Mouse (Mus musculus): ENCODE data around the gene Atxn3. TPM values are rescaled to one million over a fixed set of nuclear protein-coding genes. Genes with fewer than 3 reads are reported as not detected.

Atxn3 gene
- polyA plus RNA-seq, 1 experiment from 2014 or later: 23.5 TPM

DNA sequence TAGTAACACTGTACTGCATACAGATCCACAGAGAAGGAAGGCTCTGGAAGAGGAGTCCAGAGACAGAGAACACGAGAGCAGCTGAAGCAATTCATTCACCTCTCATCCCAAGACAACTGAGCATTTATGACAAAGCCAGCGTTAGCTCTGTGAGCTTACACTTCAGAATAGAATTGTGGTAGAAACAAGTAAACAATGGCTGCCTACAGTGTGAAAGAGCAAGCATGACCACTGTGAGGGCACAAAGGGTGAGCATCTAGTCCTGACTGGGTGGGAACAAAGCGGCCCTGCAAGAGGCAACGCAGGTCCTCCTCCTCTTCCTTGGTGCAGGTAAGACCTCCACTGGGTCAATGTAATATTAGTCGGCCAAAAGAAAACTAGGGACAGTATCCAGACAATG is 67.0 kb downstream of the Atxn3 start:
- Histone ChIP-seq H3K4me1 (replicated peaks; ENCODE audit: control insufficient read depth, insufficient read depth, low read length) (no peaks in the 10 kb centered on the region), H3K4me3 (ENCODE audit: low read depth, low read length) (no peak overlapping the region)
- ATAC-seq (ENCODE audit: low FRiP score): no peak

DNA sequence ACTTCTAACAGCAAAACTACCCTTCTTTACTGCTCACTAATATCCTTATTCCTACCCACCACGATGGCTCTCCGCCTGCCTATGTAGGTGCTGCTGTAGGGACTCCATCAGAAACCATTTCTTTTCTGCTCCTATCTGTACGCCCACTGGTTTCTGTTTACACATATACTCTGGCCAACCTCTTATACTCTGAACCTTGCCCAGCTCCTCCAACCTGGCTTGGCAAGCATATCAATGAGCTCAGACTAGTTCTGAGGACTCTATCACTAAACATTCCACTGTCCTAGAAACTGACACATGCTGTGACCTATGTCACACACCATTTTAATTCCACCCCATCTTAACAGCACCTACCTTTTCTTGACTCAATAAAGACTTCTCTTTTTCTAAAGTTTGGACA is 68.7 kb downstream of the Atxn3 start:
- WGBS: 97% methylated on average over 3 of the region's 3 CpGs
- no peaks in the 10 kb centered on the region for H3K36me3 ChIP-seq (ENCODE audit: control insufficient read depth, insufficient read depth, low read length)

More for the DNA sequence above, 67.0 kb downstream of the Atxn3 start:
- no peaks in the 10 kb centered on the region for H3K27me3 ChIP-seq (ENCODE audit: control insufficient read depth, insufficient read depth, low read length)
- H3K4me2 ChIP-seq (replicated peaks; ENCODE audit: low read depth, low read length): no peak overlapping the region
- no peaks in the 10 kb centered on the region for H3K9me3 ChIP-seq (ENCODE audit: control insufficient read depth, low read length)
- H3K27ac ChIP-seq (ENCODE audit: low read depth, low read length): no peak overlapping the region
- H3K9ac ChIP-seq (ENCODE audit: low read depth, low read length): no peak overlapping the region
- no peak for DNase-seq (ENCODE audit: low spot score)
- H3K36me3 ChIP-seq (ENCODE audit: control insufficient read depth, insufficient read depth, low read length): no peaks in the 10 kb centered on the region
- WGBS: 83% methylated on average over 5 of the region's 5 CpGs

GRCm38 (mm10) chr12:101888312-101888711 is 69.7 kb downstream of the Atxn3 start:
- 94% methylated on average over 2 of the region's 2 CpGs for WGBS
- no peak overlapping the region for H3K27ac ChIP-seq (ENCODE audit: low read depth, low read length)

More for the DNA sequence above, 68.7 kb downstream of the Atxn3 start:
- H3K27me3 ChIP-seq (ENCODE audit: control insufficient read depth, insufficient read depth, low read length): no peaks in the 10 kb centered on the region
- no peak overlapping the region for H3K27ac ChIP-seq (ENCODE audit: low read depth, low read length)
- H3K9ac ChIP-seq (ENCODE audit: low read depth, low read length): no peak overlapping the region
- ATAC-seq (ENCODE audit: low FRiP score): no peak
- no peak overlapping the region for H3K4me2 ChIP-seq (replicated peaks; ENCODE audit: low read depth, low read length)
- no peak overlapping the region for H3K4me3 ChIP-seq (ENCODE audit: low read depth, low read length)
- no peak for DNase-seq (ENCODE audit: low spot score)
- no peaks in the 10 kb centered on the region for H3K9me3 ChIP-seq (ENCODE audit: control insufficient read depth, low read length)
- no peaks in the 10 kb centered on the region for H3K4me1 ChIP-seq (replicated peaks; ENCODE audit: control insufficient read depth, insufficient read depth, low read length)

DNA sequence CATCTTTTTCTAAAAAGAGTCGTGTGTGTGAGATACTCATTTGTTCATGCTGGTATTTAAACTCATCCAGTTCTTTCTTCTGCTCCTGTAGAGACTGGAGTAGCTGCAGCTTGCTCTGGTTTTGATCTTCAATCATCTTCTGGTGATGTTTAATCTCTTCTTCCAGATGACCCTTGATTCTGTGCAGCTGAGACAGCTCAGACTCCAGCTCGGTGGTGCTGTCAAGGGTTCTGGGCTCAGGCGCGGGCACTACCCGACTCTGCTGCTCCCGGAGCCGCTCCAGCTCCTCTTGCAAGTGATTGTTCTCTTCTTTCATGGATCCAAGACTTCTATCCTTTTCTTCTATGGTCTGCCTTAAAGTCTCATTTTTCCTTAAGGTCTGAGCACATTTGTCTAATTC is 73.1 kb downstream of the Atxn3 start:
- no peak overlapping the region for H3K4me3 ChIP-seq (ENCODE audit: low read depth, low read length)
- H3K9ac ChIP-seq (ENCODE audit: low read depth, low read length): no peak overlapping the region
- no peaks in the 10 kb centered on the region for H3K4me1 ChIP-seq (replicated peaks; ENCODE audit: control insufficient read depth, insufficient read depth, low read length)
- DNase-seq (ENCODE audit: low spot score): no peak
- ATAC-seq (ENCODE audit: low FRiP score): no peak
- no peak overlapping the region for H3K4me2 ChIP-seq (replicated peaks; ENCODE audit: low read depth, low read length)
- H3K9me3 ChIP-seq (ENCODE audit: control insufficient read depth, low read length): no peaks in the 10 kb centered on the region
- H3K27me3 ChIP-seq (ENCODE audit: control insufficient read depth, insufficient read depth, low read length): no peaks in the 10 kb centered on the region
- WGBS: 97% methylated on average over 7 of the region's 7 CpGs
- H3K36me3 ChIP-seq (ENCODE audit: control insufficient read depth, insufficient read depth, low read length): no peaks in the 10 kb centered on the region
- no peak overlapping the region for H3K27ac ChIP-seq (ENCODE audit: low read depth, low read length)

More at GRCm38 (mm10) chr12:101888312-101888711, 69.7 kb downstream of the Atxn3 start:
- Histone ChIP-seq H3K4me2 (replicated peaks; ENCODE audit: low read depth, low read length) (no peak overlapping the region), H3K4me3 (ENCODE audit: low read depth, low read length) (no peak overlapping the region), H3K27me3 (ENCODE audit: control insufficient read depth, insufficient read depth, low read length) (no peaks in the 10 kb centered on the region), H3K9ac (ENCODE audit: low read depth, low read length) (no peak overlapping the region), H3K4me1 (replicated peaks; ENCODE audit: control insufficient read depth, insufficient read depth, low read length) (no peaks in the 10 kb centered on the region), H3K9me3 (ENCODE audit: control insufficient read depth, low read length) (no peaks in the 10 kb centered on the region), H3K36me3 (ENCODE audit: control insufficient read depth, insufficient read depth, low read length) (no peaks in the 10 kb centered on the region)
- ATAC-seq (ENCODE audit: low FRiP score) (no peak), DNase-seq (ENCODE audit: low spot score) (no peak)

DNA sequence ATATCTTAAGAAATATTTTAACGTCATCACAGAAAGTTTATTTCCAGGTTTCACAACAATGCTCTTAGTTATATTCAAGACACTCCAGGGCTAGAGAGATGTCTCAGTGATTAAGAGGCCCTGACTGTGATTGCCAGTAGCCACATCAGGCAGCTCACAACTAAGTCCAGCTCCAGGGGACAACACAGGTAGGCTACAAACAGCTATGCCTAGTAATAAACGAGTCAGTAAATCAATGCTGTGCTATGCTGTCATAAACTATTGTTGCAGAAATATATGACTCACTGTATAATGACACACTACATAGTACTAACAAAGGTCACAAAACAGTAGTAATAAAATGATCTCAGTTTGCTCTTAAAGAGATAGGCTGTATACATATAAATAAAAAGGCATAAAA is 81.7 kb downstream of the Atxn3 start:
- WGBS: 94% methylated on average over 2 of the region's 2 CpGs
- DNase-seq (ENCODE audit: low spot score) (no peak), ATAC-seq (ENCODE audit: low FRiP score) (no peak)
- Histone ChIP-seq H3K27ac (ENCODE audit: low read depth, low read length) (no peak overlapping the region), H3K9me3 (ENCODE audit: control insufficient read depth, low read length) (no peaks in the 10 kb centered on the region), H3K4me1 (replicated peaks; ENCODE audit: control insufficient read depth, insufficient read depth, low read length) (no peaks in the 10 kb centered on the region), H3K9ac (ENCODE audit: low read depth, low read length) (no peak overlapping the region), H3K27me3 (ENCODE audit: control insufficient read depth, insufficient read depth, low read length) (no peaks in the 10 kb centered on the region), H3K4me2 (replicated peaks; ENCODE audit: low read depth, low read length) (no peak overlapping the region), H3K36me3 (ENCODE audit: control insufficient read depth, insufficient read depth, low read length) (peaks cover 2% of the 10 kb centered on the region; the same call in 1 of the 2 replicates), H3K4me3 (ENCODE audit: low read depth, low read length) (no peak overlapping the region)

DNA sequence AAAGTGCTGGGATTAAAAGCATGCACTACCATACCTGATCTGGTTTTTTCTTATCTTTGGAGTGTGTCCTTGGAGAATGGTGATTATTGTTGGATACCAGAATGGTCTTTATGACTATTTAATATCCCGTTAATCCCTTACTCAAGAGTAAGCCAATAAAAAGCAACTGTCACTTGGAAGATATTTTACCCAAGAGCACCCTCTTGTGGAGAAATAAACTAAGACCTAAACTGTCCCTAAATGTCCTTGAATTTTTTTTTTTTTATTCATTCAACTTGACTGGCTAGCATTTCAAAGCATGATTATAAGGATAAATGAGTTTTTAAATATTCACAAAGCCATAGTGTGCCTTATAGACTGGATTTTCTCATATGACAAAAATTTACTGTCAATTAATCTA is 82.9 kb downstream of the Atxn3 start:
- DNase-seq (ENCODE audit: low spot score): peak; percentile 44
- H3K4me2 ChIP-seq (replicated peaks; ENCODE audit: low read depth, low read length): no peak overlapping the region
- peaks cover 2% of the 10 kb centered on the region; the same call in 1 of the 2 replicates for H3K36me3 ChIP-seq (ENCODE audit: control insufficient read depth, insufficient read depth, low read length)
- no peak for ATAC-seq (ENCODE audit: low FRiP score)
- H3K27ac ChIP-seq (ENCODE audit: low read depth, low read length): no peak overlapping the region
- WGBS: 89% methylated on average over 1 of the region's 1 CpGs
- H3K9me3 ChIP-seq (ENCODE audit: control insufficient read depth, low read length): no peaks in the 10 kb centered on the region
- no peaks in the 10 kb centered on the region for H3K4me1 ChIP-seq (replicated peaks; ENCODE audit: control insufficient read depth, insufficient read depth, low read length)
- H3K27me3 ChIP-seq (ENCODE audit: control insufficient read depth, insufficient read depth, low read length): no peaks in the 10 kb centered on the region
- no peak overlapping the region for H3K4me3 ChIP-seq (ENCODE audit: low read depth, low read length)
- H3K9ac ChIP-seq (ENCODE audit: low read depth, low read length): no peak overlapping the region

Other genes starting within 250 kb of the Atxn3 start
- 0.07 and 0.52 TPM in 2 replicates for gene Tc2n, start 239.7 kb downstream of the Atxn3 start, polyA plus RNA-seq (2014; fragmentation: Nextera tagmentation; extraction: Ambion mirVana)
- 11.9 and 15.7 TPM in 2 replicates for gene Fbln5, start 139.2 kb downstream of the Atxn3 start, polyA plus RNA-seq (2014; fragmentation: Nextera tagmentation; extraction: Ambion mirVana)
- 15.6 and 28.1 TPM in 2 replicates for gene Trip11, start 45.0 kb downstream of the Atxn3 start, polyA plus RNA-seq (2014; fragmentation: Nextera tagmentation; extraction: Ambion mirVana)
- gene Cpsf2, start 17.7 kb upstream of the Atxn3 start, polyA plus RNA-seq (2014; fragmentation: Nextera tagmentation; extraction: Ambion mirVana): 43.3 and 45.0 TPM in 2 replicates
- 0.24 and 0.54 TPM in 2 replicates for gene Slc24a4, start 170.5 kb upstream of the Atxn3 start, polyA plus RNA-seq (2014; fragmentation: Nextera tagmentation; extraction: Ambion mirVana)

All from hindbrain, embryonic 11.5 days (tissue).